Mouse (Mus musculus) frontal cortex, postnatal 25 days (tissue): ENCODE data around the gene Hnrnph2.
A peak's percentile ranks its signal among the peaks of the same experiment; 100 is the strongest.

Experiments
- DNase-seq, 2 experiments: peaks; one replicate each; pipeline ENCODE4 v3.0.0; 2022; ENCODE audit warnings: low spot score in 2 of 2

Gene Hnrnph2

DNA sequence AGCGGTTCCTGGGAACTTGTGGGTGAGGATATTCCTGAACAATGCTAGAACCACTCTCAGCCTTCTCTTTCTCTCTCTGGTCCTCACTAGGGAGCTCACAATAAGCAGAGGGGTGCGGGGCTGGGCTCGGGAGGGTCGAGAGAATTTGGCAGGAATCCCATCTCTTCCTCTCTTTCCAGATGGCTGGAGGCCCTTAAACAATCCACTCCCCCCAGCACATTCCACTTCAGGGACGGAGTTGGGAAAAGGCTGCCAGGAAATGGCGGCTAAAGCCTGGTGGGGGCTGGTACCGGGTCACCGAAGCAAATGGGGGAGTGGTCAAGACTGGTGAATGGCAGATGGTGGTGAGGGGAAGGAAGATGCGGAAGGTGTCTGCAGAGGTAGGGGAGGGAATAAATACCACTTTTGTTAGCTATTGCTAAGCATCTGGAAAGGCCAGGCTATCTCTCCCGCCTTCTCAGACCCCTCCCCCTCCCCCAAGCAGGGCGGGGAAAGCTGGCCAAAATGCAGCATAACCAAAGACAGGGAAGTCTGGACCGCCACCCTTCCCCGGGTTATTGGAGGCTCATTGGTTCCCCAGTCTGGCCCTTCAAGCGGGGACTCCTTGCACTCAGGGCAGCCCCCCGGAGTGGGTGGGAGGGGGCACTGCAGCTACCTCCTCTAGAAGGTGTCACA, 11.4 kb downstream of the Hnrnph2 start:
- peak in 1 of 2 experiments; percentile 7 for DNase-seq

DNA sequence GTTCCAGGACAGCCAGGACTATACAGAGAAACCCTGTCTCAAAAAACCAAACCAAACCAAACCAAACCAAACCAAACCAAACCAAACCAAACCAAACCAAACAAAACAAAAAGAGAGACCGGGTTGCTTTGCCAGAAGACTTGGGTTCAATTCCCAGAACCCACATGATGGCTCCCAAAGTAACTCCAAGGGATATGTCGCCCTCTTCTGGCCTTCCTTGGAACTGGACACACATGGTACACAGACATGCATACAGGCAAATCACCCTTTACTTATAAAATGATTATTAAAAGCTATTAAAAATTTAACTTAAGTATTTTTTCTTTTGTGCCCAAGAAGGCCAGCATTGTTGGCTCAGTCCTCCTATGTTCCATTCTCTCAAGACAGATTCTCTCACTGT, 13.3 kb downstream of the Hnrnph2 start:
- no peak for DNase-seq

DNA sequence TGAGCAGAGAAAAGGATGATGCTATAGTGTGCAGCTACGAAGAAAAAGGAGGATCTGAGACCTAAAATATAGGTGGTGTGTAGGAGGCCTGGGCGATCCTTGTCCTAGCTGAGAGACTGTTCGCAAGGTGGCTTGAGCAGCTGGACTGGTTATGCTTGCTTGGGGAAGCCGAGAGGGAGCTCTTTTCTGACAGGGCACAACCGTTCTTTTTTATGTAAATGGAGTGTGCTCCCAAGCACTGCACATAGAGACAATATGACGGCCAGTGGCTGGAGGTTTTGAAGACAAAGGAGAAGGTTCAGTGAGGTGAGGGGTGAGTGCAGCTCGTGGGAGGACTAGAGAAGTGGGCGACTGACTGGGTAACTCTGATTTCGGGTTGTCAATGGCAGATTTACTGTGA, 18.7 kb downstream of the Hnrnph2 start:
- DNase-seq = no peak

DNA sequence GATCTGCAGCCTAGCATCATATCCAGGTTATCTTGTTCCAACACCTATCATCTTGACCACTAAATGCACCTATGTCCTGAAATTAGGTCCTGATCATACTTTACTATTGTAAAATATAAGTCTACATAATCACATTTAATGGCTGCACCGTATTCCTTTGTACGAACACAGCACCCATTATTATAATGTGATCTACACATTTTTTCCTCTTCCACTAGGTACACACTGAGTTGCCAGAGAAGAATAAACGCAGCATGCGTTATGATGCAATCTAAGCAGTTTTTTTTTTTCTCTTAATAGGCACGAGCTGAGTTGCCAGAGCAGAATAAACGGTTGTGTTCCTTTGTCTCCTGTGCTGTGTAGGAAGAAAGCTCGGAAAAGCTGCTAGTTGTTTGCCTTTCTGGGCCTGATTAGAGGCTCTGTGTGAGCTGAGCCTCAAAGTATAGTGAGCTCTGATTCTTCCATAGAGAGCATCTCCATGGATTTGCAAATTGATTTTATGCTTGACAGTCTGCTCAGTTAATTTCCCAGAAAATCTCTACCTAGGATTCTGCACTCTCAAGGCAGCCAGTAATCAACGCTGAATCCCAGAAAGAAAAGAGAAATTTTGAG, 19.4 kb downstream of the Hnrnph2 start:
- DNase-seq = no peak

DNA sequence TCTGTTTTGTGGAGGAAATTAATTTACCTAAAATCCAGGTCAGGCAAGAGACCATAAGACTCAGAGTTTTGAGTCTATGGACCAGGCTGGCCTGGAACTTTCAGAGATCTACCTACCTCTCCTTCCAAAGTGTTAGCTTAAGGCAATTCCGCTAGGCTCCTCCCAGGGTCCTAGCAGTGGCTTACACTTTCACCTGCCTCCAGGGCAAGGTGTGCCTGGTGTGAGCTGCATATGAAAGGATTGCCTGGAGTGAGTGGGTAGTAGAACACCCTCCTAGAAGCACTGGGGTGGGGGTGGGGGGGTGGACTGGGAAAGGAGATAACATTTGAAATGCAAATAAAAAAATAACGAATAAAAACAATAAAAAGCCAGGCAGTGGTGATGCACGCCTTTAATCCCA, 20.7 kb downstream of the Hnrnph2 start:
- DNase-seq = no peak

DNA sequence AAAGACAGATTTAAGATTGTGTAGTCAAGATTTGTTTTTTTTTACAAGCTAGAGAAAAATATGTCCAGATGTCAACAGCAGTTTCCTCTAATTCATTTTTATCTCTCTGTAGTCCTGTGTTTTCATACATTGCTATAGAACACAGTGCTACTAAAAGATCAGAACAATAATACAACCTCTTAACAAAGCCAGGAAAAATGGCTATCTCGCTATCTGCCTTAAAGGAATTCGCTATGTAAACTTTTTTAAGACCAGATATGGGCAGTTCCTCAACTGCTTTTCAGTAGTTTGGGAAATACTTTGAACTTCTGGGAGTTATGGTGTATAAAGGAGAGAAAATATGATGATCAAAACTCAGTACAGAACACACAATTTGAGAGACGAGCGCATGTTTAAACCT, 22.4 kb downstream of the Hnrnph2 start:
- DNase-seq = no peak

DNA sequence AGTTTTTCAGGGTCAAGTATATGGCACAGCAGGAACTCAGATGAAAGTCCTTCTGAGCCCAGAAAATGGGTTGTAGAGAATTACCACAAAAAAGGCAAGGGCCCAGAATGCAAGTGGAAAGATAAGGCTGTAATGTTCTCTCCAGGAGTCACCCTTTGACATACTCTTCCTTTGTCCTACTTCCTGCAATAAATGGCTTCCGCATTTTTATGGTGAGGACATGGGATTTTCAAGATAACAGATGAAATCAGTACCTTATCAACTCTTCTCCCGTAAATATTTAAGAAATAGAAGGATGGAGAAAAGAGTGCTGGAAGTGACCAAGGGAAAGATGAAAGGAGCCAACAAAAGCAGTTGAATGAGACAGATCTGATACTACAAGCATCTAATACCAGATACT, 27.2 kb downstream of the Hnrnph2 start:
- DNase-seq = no peak

DNA sequence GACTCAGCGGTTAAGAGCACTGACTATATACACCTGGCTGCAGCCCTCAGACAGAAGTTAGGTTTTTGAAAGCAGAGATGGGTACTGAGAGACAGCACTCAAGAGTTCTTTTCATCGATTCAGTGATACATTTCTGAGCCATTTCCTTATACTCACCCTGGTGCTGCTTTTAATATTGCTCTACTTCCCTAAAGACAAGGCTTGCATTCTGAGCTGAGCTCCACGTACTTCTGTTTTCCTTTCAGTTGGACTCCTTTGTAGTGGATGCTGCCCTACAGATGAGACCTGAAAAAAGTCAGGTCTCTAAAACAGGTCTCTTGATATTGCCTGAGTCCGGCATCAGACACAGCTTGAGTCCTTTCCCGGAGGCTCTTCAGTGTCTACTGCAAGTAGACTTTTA, 31.7 kb downstream of the Hnrnph2 start:
- no peak for DNase-seq

DNA sequence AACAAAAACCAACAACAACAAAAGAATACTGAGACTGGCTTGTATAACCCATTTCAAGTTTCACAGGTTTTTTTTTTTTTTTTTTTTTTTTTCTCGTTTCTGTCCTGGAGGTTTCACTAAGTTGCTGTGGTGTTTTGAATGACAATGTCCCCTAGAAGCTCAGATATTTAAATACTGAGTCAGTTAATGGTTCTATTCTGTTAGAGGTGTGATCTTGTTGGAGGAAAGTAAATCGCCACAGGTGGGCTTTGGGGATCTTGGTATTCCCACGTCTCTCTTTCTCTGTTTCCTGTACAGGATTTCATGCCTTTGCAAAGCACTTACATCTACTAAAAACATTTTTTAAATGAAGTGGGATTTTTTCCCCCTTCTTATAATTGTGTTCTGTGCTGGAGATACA, 34.1 kb downstream of the Hnrnph2 start:
- DNase-seq = no peak

DNA sequence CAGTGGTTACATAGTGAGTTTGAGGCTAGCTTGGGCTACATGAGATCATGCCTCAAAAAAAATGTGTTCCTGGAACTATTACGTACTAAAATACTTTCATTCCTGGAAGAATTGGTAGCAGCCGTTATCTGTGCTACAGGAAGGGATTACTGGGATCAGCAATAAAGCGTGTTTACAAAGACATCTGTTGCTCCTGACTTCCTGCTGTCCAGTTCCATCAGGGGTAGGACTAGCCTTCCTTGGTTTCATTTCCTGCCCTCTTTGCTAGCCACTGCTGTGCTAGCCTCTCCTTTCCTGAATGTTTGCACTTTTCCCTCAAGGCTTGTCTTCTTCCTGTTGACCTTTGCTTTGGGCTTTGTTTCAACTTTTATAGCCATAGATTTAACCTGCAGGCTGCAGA, 34.9 kb downstream of the Hnrnph2 start:
- DNase-seq = no peak

DNA sequence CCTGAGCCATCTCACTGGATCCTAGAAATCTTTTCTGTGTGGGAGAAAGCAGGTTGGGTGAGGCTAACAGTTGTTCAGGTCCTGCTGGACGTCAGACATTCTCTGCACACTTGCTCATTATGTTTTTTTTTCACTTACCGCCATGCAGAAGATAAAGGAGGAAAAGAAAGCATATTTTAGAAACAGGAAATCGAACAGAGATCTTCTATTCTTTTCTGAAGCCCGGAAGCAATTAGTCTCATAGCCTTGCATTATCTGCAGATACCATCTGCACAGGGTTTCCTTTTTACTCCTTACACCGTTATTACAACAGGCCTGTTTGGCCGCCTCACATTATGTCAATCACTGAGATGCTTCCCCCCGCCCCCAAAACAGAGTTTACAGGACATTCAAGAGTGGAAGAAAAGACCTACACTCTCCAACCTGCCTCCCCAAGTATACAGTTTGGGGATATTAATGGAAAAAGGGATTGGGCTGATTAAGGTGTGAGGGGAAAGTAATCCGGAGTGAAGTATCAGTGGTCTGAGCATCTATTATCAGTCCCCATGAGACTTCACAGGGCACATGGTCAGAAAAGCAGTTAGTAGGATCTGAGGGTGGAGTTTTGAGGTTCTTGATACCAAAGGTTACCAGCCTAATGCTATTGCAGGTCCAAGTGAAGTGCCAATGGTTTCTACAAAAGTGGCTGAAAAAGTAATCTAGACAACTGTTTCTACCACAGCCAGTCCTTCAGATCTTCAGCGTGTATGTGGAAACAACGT, 40.2 kb downstream of the Hnrnph2 start:
- no peak for DNase-seq

DNA sequence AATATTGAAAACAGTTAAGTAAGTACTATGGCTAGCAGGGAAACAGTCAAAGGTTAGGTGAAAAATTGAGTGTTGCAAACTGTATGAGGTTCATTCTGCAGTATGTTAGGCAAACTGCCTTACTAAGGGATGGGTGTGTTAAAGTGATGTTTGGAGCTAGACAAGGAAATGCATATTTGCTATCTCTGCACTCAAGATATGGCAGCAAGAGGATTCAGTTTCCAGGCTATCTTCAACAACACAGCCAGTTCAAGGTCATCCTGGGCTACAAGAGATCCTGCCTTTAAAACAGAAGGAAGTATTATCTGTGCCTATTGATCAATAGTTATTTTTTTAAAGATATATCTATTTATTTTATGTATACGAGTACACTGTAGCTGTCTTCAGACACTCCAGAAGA, 45.4 kb downstream of the Hnrnph2 start:
- no peak for DNase-seq

DNA sequence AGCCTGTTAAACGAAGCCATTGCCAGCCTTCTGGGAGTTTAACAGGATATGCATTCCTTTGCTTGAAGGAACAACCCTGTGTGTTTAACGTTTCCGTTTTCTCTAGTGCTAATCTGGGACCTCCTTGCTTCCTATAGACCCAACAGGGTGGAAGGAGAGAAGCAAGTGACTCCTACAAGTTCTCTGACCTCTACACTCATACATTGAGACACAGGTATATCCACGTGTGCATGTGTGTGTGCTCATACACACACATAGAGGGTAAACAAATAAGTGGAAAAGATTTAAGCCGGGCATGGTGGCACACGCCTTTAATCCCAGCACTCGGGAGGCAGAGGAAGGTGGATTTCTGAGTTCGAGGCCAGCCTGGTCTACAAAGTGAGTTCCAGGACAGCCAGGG, 46.4 kb downstream of the Hnrnph2 start:
- DNase-seq = no peak

DNA sequence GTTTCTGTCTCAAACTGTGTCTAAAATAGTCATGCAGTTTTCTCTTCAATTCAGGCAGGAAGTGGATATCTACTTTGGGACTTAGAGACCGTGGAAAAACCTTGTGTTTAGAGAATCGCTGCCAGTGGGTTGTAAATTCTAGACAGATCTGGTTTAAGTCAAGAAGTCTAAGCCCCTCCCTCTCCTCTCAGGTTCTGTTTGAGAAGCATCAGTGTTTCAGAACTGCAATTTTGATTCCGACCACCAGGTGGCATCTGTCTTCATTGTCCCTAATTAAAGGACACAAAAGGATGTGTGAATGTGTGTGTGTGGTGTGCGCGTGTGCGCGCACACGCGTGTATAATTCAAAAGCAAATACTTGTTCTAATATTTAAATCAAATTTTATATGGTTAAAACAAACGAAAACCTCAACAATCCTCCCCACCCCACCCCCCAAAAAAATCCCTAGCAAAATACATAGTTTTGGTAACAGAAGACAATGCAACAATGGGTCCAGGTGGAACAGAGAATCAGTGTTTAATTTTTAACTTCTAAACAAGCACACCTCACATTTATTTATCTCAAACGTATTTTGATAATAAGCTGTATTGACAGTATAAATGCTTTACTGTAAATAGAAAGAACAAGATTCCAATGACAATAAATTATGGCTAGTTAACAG, 47.2 kb downstream of the Hnrnph2 start:
- DNase-seq = peak; percentile 59 to 73

DNA sequence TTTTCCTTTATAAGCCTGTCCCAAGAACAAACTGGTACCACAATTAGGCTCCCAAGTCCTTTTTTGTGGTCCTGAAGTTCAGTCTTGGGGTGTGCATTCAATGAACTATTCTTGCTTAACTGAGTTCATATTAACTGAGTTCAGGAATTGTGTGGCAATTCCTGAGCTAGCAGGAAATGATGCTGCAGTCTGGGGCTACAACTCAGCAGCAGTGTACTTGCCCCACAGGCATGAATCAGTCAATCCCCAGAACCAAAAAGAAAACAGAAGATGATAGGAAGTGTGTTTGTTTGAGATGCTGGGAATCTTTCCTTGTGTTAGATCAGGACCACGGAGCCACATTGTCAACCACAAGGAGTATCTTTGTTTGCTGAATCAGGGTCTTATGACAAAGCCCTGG, 51.1 kb downstream of the Hnrnph2 start:
- DNase-seq = no peak
